Mouse (Mus musculus): ENCODE data around the gene Sipa1.
A peak's percentile ranks its signal among the peaks of the same experiment; 100 is the strongest.
"Not testable (repeated sequence)": the region's sequence is repeated elsewhere in the genome, so short reads cannot be mapped to it uniquely, and the experiment has no call there.

Sipa1 gene

GRCm38 (mm10) chr19:5662981-5663913 is at the start of gene Sipa1:
Gene Sipa1, minus strand, starts transcription at chr19:5663707.
- peak; percentile 67 for DNase-seq

- DNase-seq, result no peak
Measured at GRCm38 (mm10) chr19:5713255-5713654, 49.7 kb upstream of the Sipa1 start.

DNA sequence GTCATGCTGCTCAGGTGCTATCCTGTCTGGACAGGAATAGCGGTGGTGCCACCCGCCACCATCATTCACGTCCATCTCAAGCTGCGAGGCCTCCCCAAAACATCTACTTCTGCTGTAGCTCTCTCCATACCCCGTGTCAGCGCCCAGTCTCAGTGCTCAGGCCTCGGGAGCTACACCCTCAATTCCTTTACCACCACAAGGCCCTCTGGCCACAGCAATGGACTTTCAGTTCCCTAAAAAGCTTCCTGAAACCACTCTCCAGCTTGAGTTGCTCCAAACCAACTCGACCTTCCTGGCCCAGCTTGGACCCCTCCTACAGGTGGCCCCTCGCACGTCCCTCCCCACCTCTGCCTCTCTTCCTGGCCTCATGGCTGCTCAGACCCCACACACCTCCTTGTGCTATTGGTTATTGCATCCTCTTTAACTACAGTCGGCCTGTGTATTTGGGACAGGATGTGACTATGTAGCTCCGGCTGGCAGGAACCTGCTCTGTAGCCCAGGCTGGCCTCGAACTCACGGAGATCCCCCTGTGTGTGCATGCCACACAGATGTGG is 48.5 kb upstream of the Sipa1 start:
- no peak for DNase-seq

- DNase-seq, result peak; percentile 64
Measured at GRCm38 (mm10) chr19:5711218-5711617, 47.7 kb upstream of the Sipa1 start.

DNA sequence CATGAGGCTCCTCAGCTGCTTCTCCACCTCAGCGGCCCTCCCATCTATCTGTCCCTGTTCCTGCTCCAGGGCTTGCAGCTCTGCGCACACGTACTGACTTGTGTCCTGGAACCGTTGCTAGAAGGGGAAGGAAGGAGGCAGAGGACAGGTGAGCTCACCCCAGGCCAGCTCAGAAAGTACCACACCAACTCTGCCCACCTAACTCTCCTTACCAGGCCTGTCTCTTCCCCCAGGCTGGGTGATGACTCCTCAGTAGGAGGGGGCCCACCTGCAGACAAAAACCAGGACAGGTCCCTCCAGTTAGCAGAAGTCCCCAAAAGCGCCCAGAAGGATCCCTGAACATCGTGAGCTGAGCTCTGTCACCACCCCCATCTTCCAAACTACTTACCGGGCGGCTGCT is 47.1 kb upstream of the Sipa1 start:
- DNase-seq, result no peak

- DNase-seq, result no peak
Measured at GRCm38 (mm10) chr19:5710068-5710467, 46.6 kb upstream of the Sipa1 start.

- DNase-seq, result no peak
Measured at GRCm38 (mm10) chr19:5704801-5705571, 41.5 kb upstream of the Sipa1 start.

GRCm38 (mm10) chr19:5704163-5704800 is 40.8 kb upstream of the Sipa1 start, which contains the start of gene Kcnk7:
Gene Kcnk7, plus strand, starts transcription at chr19:5704367.
- no peak for DNase-seq

GRCm38 (mm10) chr19:5695849-5696462 is 32.4 kb upstream of the Sipa1 start:
- no peak for DNase-seq

GRCm38 (mm10) chr19:5693801-5694200 is 30.3 kb upstream of the Sipa1 start:
- DNase-seq, result no peak

DNA sequence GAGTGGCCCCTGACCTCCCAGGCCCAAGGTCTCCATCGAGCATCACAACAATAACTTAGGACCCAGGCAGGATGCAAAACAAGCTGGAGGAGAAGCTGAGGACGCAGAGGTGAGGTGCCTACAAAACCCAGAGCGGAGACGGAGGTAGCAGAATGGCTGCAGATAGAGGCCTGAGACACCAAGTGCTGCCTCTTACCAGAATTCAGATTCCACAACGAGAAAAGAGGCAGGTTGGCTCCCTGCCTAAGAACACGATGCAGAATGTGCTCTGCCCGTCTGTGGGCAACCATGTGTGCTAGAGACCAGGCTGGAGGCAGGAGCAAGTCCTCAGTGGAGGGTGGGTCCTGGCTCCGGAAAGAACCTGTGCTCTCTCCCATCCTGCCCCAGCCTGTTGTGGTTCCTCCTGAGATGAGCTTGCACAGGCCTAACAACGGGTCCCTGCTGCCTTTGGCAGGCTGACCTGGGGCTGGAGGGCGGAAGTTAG is 29.4 kb upstream of the Sipa1 start:
- no peak for DNase-seq

GRCm38 (mm10) chr19:5692086-5692912 is 28.8 kb upstream of the Sipa1 start:
- no peak for DNase-seq

GRCm38 (mm10) chr19:5691601-5692000 is 28.1 kb upstream of the Sipa1 start:
- DNase-seq, result no peak

DNA sequence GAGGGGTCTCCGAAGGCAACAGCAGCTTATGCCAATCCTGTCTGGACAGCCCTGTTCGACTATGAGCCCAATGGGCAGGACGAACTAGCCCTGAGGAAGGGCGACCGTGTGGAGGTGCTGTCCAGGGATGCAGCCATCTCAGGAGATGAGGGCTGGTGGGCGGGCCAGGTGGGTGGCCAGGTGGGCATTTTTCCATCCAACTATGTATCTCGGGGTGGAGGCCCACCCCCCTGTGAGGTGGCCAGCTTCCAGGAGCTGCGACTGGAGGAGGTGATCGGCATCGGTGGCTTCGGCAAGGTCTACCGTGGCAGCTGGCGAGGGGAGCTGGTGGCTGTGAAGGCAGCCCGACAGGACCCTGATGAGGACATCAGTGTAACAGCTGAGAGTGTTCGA is 26.8 kb upstream of the Sipa1 start:
- DNase-seq, result no peak

DNA sequence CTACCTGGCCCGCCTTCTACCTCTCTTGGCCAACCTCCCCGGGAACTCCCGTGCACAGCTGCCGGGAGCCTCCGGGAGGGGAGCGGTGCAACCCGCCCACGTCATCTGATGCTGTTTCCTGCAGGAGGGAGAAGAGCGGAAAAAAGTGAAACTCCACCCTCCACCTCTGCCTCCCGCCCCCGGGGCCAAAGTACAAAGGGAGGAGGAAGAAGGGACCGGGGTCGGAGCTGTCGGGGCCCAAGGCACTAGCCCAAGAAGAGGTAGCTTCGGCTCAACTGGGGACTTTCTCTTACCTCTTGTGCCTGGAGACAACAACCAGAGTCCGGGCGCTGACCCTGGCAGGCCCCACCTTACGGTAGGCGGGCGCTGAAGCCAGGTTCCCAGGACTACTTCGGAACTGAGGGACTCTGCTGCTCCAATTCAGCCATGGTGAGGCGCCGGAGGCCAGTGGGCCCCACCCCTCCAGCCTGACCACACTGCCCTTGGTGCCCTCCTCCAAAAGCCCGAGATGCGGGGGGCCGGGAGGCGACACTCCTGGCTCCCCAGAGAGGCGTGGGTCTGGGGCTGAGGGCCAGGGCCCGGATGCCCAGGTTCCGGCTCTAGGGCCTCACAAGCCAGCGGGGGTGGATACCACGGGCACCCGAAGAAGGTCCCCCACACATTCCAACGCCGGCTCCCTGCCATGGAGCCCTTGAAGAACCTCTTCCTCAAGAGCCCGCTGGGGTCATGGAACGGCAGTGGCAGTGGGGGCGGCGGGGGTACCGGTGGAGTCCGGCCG is 26.2 kb upstream of the Sipa1 start:
- peak; percentile 61 for DNase-seq

DNA sequence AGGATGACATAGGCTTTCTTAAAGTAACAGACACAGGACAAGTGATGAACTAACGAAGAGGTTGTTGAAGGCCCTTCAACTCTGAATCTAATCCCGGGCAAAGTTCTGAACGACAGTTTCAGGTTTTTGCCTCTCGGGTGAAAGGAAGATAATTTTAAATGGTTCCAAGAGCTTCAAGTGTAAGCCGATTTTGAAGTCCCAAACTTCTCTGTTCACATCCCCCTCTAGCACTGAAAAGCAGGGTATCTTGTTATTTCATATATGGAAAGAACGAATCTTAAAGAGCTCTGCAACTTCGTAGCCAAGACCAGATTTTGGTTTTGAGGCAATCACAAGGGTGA is 25.6 kb upstream of the Sipa1 start:
- no peak for DNase-seq

- DNase-seq, result peak; percentile 96
Measured at GRCm38 (mm10) chr19:5688200-5689087, 24.9 kb upstream of the Sipa1 start, which contains the start of the genes Map3k11 and Pcnx3. Gene Map3k11, plus strand, starts transcription at chr19:5688742. Gene Pcnx3, minus strand, starts transcription at chr19:5688908.

- DNase-seq, result no peak
Measured at GRCm38 (mm10) chr19:5687738-5688137, 24.2 kb upstream of the Sipa1 start.

GRCm38 (mm10) chr19:5686954-5687353 is 23.4 kb upstream of the Sipa1 start:
- not testable (repeated sequence) for DNase-seq

DNA sequence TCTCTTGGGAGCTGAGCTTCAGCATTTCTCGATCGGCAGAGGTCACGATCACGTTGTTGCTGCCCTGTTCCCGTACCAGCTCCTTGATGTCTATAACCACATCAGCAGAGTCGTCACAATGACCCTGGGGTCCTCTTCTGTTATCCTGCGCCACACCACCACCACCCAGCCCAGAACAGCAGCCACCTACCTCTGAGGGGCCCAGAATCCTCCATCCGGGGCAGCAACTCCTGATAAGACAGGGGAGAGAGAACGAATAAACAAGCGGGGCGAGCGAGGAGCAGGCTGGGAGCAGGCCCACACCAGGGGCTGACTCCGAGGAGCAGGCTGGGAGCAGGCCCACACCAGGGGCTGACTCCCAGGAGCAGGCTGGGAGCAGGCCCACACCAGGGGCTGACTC is 22.9 kb upstream of the Sipa1 start:
- DNase-seq, result no peak

Measured in right cerebral cortex, postnatal 4 days (tissue).